Mouse (Mus musculus) inflammation-experienced regulatory T-cells, adult 16 weeks (primary cell): ENCODE data around the gene Gldn. TPM values are rescaled to one million over a fixed set of nuclear protein-coding genes. Genes with fewer than 3 reads are reported as not detected.

ENCODE experiments used
- polyA plus RNA-seq: library from polyadenylated mRNA; unstranded; fragments of 100-300 nt; shearing (Covaris generic); gene quantifications from one replicate; pipeline ENCODE4 v1.2.1, GENCODE M21; 2017

Gene Gldn
- polyA plus RNA-seq, result not detected

DNA sequence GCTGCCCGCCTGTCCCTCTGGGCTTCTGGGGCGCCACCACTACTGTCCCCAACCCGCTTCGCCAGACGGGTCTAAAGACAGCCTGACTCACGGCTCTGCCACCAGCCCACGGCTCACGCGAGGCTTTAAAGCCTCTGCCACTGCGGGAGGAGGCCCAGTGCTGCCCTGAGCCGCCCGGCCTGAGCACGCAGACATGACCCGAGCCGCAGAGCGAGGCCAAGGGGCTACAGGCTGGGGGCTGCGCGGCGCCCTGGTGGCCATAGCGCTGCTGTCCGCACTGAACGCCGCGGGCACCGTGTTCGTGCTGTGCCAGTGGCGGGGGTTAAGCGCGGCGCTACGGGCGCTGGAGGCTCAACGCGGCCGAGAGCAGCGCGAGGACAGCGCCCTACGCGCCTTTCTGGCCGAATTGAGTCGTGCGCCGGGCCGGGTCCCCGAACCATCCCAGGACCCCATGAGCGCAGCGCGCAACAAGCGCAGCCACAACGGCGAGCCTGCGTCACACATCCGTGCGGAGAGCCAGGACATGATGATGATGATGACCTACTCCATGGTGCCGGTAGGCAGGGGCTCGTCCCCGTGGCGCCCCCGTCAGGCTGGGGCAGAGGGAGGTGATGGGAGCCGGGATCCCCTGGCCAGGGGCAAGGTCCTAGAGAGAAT is at the start of gene Gldn:
Gene Gldn, plus strand, starts transcription at position 156 of the 657 bp plus-strand sequence.

DNA sequence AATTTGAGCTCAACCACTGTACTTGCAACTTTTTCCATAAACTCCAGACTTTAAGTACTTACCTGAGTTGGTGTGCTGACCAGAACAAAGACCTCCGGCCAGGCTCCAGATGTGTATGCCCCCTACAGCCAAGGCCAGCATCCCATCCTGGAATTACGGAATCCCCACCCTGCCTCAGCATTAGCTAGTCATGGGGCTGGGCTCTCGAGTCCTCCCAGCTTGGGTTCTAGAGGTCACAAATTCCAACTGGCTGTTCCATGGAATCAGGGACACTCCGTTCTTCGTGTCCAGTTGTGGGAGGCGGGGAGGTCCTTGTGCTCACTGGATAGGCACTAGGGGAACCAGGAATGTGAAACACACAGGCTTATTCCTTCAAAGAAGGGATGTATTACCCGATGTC is 18.3 kb upstream of the Gldn start, which contains the start of gene Cyp19a1:
Gene Cyp19a1, minus strand, starts transcription at position 101 of the 400 bp plus-strand sequence.

Other genes starting within 250 kb of the Gldn start
- not detected for gene Tnfaip8l3, start 218.1 kb upstream of the Gldn start, polyA plus RNA-seq
- gene Cyp19a1, start 18.4 kb upstream of the Gldn start, polyA plus RNA-seq, result not detected
- gene Dmxl2, start 215.1 kb downstream of the Gldn start, polyA plus RNA-seq, result not detected